Mouse (Mus musculus) forebrain, embryonic 14.5 days (tissue): ENCODE results near the gene Vtn. TPM values are rescaled to one million over a fixed set of nuclear protein-coding genes. Genes with fewer than 3 reads are reported as not detected.

Experiments
- ATAC-seq: fragments of 200-750 bp; cut with Nextera tagmentation; 2 replicates; pipeline ENCODE4 v1.8.0; 2017; ENCODE audit warnings: mild to moderate bottlenecking, moderate library complexity
- DNase-seq: peaks from one replicate; pipeline ENCODE4 v3.0.0-alpha.2; 2015; ENCODE audit warnings: low spot score
- H3K27ac ChIP-seq: fragments of 300-500 bp; sonication (generic); 2 replicates; pipeline ENCODE4 v1.5.1; 2014; ENCODE audit warnings: low read depth, mild to moderate bottlenecking, control low read depth, low read length, moderate library complexity
- H3K27me3 ChIP-seq: fragments of 300-500 bp; sonication (generic); replicated peaks from 2 replicates; pipeline ENCODE4 v1.6.1; 2014; ENCODE audit warnings: low read length, control low read depth, mixed read lengths; ENCODE audit not compliant: control insufficient read depth, insufficient read depth
- H3K36me3 ChIP-seq: fragments of 300-500 bp; sonication (generic); 2 replicates; pipeline ENCODE4 v1.6.1; 2014; ENCODE audit warnings: low read length, control low read depth; ENCODE audit not compliant: control insufficient read depth, insufficient read depth
- H3K4me1 ChIP-seq: fragments of 300-500 bp; sonication (generic); 2 replicates; pipeline ENCODE4 v1.6.1; 2014; ENCODE audit warnings: antibody characterized with exemption, low read length, control low read depth; ENCODE audit not compliant: control insufficient read depth, insufficient read depth
- H3K4me2 ChIP-seq: fragments of 300-500 bp; sonication (generic); 2 replicates; pipeline ENCODE4 v1.6.1; 2014; ENCODE audit warnings: mild to moderate bottlenecking, control low read depth, low read length
- H3K4me3 ChIP-seq: fragments of 300-500 bp; sonication (generic); 2 replicates; pipeline ENCODE4 v1.5.1; 2014; ENCODE audit warnings: low read depth, low read length, control low read depth
- H3K9ac ChIP-seq: fragments of 300-500 bp; sonication (generic); 2 replicates; pipeline ENCODE4 v1.6.1; 2014; ENCODE audit warnings: mild to moderate bottlenecking, low read length, control low read depth, moderate library complexity
- H3K9me3 ChIP-seq: fragments of 300-500 bp; sonication (generic); replicated peaks from 2 replicates; pipeline ENCODE4 v1.6.1; 2016; ENCODE audit warnings: low read length, control low read depth, mixed read lengths; ENCODE audit not compliant: control insufficient read depth
- whole genome bisulfite sequencing: fragments of 180-500 bp; shearing (Covaris S2); extraction: QIAGEN DNeasy Blood & Tissue Kit; methylation state at CpG from one replicate; pipeline ENCODE4 v1.1.7; 2014; 5-methylcytosine and 5-hydroxymethylcytosine counted together
- polyA plus RNA-seq: library from polyadenylated mRNA; unstranded; fragments of >200 nt; fragmentation: Nextera tagmentation; extraction: Ambion mirVana; gene quantifications from 2 replicates; pipeline ENCODE4 v1.2.1, GENCODE M21; 2014

The Vtn gene
- polyA plus RNA-seq, 1 experiment from 2014 or later, result 88.4 TPM

GRCm38 (mm10) chr11:78551059-78551398 is 52.1 kb downstream of the Vtn start:
- DNase-seq, result no peak
- Histone ChIP-seq H3K9me3 (no peaks in the 10 kb centered on the region), H3K9ac (peak overlapping the region; percentile 66), H3K36me3 (no peaks in the 10 kb centered on the region), H3K4me2 (peak overlapping the region; percentile 79), H3K4me1 (peaks cover 16% of the 10 kb centered on the region), H3K27ac (peak overlapping the region; percentile 70), H3K27me3 (no peaks in the 10 kb centered on the region), H3K4me3 (peak overlapping the region; percentile 59)
- WGBS, result 33% methylated on average over 6 of the region's 6 CpGs
- ATAC-seq, result peak; percentile 43

Other genes starting within 250 kb of the Vtn start
- 49.4 and 56.0 TPM in 2 replicates for gene 2610507B11Rik, start 237.3 kb upstream of the Vtn start, polyA plus RNA-seq
- gene BC030499, start 208.2 kb upstream of the Vtn start, polyA plus RNA-seq, result 0.19 and 0.43 TPM in 2 replicates
- 21.5 and 25.4 TPM in 2 replicates for gene Spag5, start 197.6 kb upstream of the Vtn start, polyA plus RNA-seq
- 161 and 167 TPM in 2 replicates for gene Aldoc, start 176.1 kb upstream of the Vtn start, polyA plus RNA-seq
- 46.8 and 51.0 TPM in 2 replicates for gene Pigs, start 170.7 kb upstream of the Vtn start, polyA plus RNA-seq
- 72.5 and 73.8 TPM in 2 replicates for gene Unc119, start 155.6 kb upstream of the Vtn start, polyA plus RNA-seq
- not detected in 2 replicates for gene Foxn1, start 112.5 kb upstream of the Vtn start, polyA plus RNA-seq
- gene Slc13a2, start 76.9 kb upstream of the Vtn start, polyA plus RNA-seq, result not detected in 2 replicates
- 18.4 and 19.2 TPM in 2 replicates for gene Slc46a1, start 33.4 kb upstream of the Vtn start, polyA plus RNA-seq
- 34.9 and 45.6 TPM in 2 replicates for gene Sarm1, start 1.3 kb upstream of the Vtn start, polyA plus RNA-seq
- gene Sebox, start 4.4 kb downstream of the Vtn start, polyA plus RNA-seq, result 0.66 and 0.72 TPM in 2 replicates
- gene Tmem199, start 13.1 kb downstream of the Vtn start, polyA plus RNA-seq, result 93.1 and 93.2 TPM in 2 replicates
- 185 TPM in 2 replicates for gene Poldip2, start 13.1 kb downstream of the Vtn start, polyA plus RNA-seq
- 66.1 and 71.3 TPM in 2 replicates for gene Tnfaip1, start 37.2 kb downstream of the Vtn start, polyA plus RNA-seq
- gene Ift20, start 37.3 kb downstream of the Vtn start, polyA plus RNA-seq, result 118 and 126 TPM in 2 replicates
- 40.0 and 48.5 TPM in 2 replicates for gene Tmem97, start 51.7 kb downstream of the Vtn start, polyA plus RNA-seq
- gene Nlk, start 198.3 kb downstream of the Vtn start, polyA plus RNA-seq, result 31.6 and 38.0 TPM in 2 replicates